8 mouse cellular contexts compared by ENCODE assay signal in the genomic region with DNA sequence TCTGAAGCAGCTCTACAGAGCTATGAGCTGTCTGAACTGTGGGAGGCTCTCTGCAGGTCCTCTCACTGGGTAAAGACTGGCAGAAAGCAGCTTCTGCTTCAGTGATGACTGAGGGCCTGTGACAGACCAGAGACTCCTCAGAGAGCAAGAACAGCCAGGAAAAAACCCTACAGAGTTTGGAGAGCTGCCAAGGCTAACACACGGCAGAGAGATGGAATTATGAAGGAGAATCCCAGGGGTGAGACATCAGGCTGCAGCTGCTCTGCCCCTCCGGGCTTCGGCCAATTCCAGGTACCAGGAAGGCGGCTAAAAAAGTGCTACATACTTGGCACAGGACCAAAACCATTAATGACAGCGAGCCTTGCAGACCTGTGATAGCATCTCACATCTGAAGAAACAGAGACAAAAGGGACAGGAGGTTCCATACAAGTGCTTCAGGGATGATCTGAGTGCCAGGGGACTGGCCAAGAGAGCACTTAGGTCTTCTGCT. TPM values are rescaled to one million over a fixed set of nuclear protein-coding genes. Genes with fewer than 3 reads are reported as not detected.
DNase-seq lines count a peak whose midpoint lies in the region; ATAC-seq and TF ChIP-seq lines count a peak whose summit lies in the region.

No protein-coding gene starts in this region.

- no peak for TF ChIP-seq EP300 in heart, postnatal 0 days (IDR thresholded peaks at IDR 0.05; ENCODE audit: low read depth)

- H3K4me2 ChIP-seq in lung, embryonic 16.5 days (ENCODE audit: low read depth, low read length), result no peak overlapping the region
- no peak overlapping the region for H3K4me2 ChIP-seq in heart, postnatal 0 days (ENCODE audit: low read depth, low read length)

- no peak overlapping the region for H3K4me3 ChIP-seq in lung, embryonic 16.5 days (ENCODE audit: low read length)
- no peak overlapping the region for H3K4me3 ChIP-seq in heart, postnatal 0 days (ENCODE audit: low read depth, low read length)

- H3K9ac ChIP-seq in lung, embryonic 16.5 days (ENCODE audit: low read length), result no peak overlapping the region
- H3K9ac ChIP-seq in heart, postnatal 0 days (replicated peaks; ENCODE audit: low read depth, low read length), result no peak overlapping the region

- no peak overlapping the region for H3K27ac ChIP-seq in lung, embryonic 16.5 days (ENCODE audit: low read length)
- no peak overlapping the region for H3K27ac ChIP-seq in heart, postnatal 0 days (ENCODE audit: low read depth)

- H3K4me1 ChIP-seq in lung, embryonic 16.5 days (replicated peaks; ENCODE audit: control insufficient read depth, insufficient read depth, low read length), result peaks cover 15% of the 10 kb centered on the region
- H3K4me1 ChIP-seq in heart, postnatal 0 days (ENCODE audit: control insufficient read depth, insufficient read depth), result peaks cover 20% of the 10 kb centered on the region; the same call in 1 of the 2 replicates

- H3K9me3 ChIP-seq in lung, embryonic 16.5 days (ENCODE audit: control insufficient read depth, low read length), result no peaks in the 10 kb centered on the region
- H3K9me3 ChIP-seq in heart, postnatal 0 days (replicated peaks; ENCODE audit: control insufficient read depth, low read length), result no peaks in the 10 kb centered on the region

- no peak for TF ChIP-seq CTCF in heart, postnatal 0 days (IDR thresholded peaks at IDR 0.05; ENCODE audit: low read depth)

- peak; percentile 59 for DNase-seq in adrenal gland, postnatal 36 days
- no peak for DNase-seq in adrenal gland, postnatal 14 days
- DNase-seq in lung, postnatal 4 days, result no peak
- no peak for DNase-seq in heart, postnatal 0 days (ENCODE audit: low spot score)
- DNase-seq in retina, embryonic 14.5 days (ENCODE audit: low spot score), result peak; percentile 38
- no peak for DNase-seq in thymus, postnatal 10 days (ENCODE audit: low spot score in 2 of 2)
- no peak for DNase-seq in thymus, postnatal 25 days

- 8% methylated on average over 5 of the region's 5 CpGs for WGBS in lung, embryonic 16.5 days
- 9% methylated on average over 5 of the region's 5 CpGs for WGBS in heart, postnatal 0 days

- H3K27me3 ChIP-seq in lung, embryonic 16.5 days (ENCODE audit: control insufficient read depth, insufficient read depth, low read depth, low read length), result no peaks in the 10 kb centered on the region
- no peaks in the 10 kb centered on the region for H3K27me3 ChIP-seq in heart, postnatal 0 days (ENCODE audit: control insufficient read depth, insufficient read depth, low read length)

- peak; percentile 51; the same call in 1 of the 2 replicates for ATAC-seq in lung, embryonic 16.5 days (ENCODE audit: low read depth)
- peak; percentile 24; the same call in 1 of the 2 replicates for ATAC-seq in heart, postnatal 0 days (ENCODE audit: insufficient read depth, low read depth)

- no peaks in the 10 kb centered on the region for H3K36me3 ChIP-seq in lung, embryonic 16.5 days (ENCODE audit: control insufficient read depth, insufficient read depth, low read length)
- no peaks in the 10 kb centered on the region for H3K36me3 ChIP-seq in heart, postnatal 0 days (replicated peaks; ENCODE audit: control insufficient read depth, insufficient read depth, low read length)

RNA-seq across cellular contexts. Expression of a gene that starts 17.5 kb away (rescaled TPM):
- total RNA-seq in adrenal gland, postnatal 36 days (2021), result 100 to 1,000 TPM in 1 of 2 experiments, 10 to 100 TPM in 1; 93.7 to 153 TPM
- total RNA-seq in adrenal gland, postnatal 14 days (2021), result 75.6 and 77.7 TPM in 2 replicates
- 7.3 and 8.3 TPM in 2 replicates for polyA plus RNA-seq in lung, embryonic 16.5 days (2015; fragmentation: Nextera tagmentation; extraction: Ambion mirVana)
- 24.2 and 30.1 TPM in 2 replicates for total RNA-seq in heart, postnatal 0 days (2014; rRNA removed; ENCODE audit: low replicate concordance)
- polyA plus RNA-seq in heart, postnatal 0 days (2015; fragmentation: Nextera tagmentation; extraction: Ambion mirVana), result 6.5 and 7.5 TPM in 2 replicates

Comparison
In these comparisons a context has a peak if more than half of its experiments do, and no peak if none do; other contexts are left out.
1. DNase-seq: peak in adrenal gland, postnatal 36 days (2 of 2) and retina, embryonic 14.5 days (single experiment); none in adrenal gland, postnatal 14 days (single experiment), lung, postnatal 4 days (0 of 2), heart, postnatal 0 days (single experiment), thymus, postnatal 10 days (0 of 2) and thymus, postnatal 25 days (single experiment).